Mouse (Mus musculus) heart, embryonic 15.5 days (tissue): ENCODE measurements around the gene Gm21964. TPM values are rescaled to one million over a fixed set of nuclear protein-coding genes. Genes with fewer than 3 reads are reported as not detected.

Experiments
- polyA plus RNA-seq: library from polyadenylated mRNA; unstranded; fragments of >200 nt; fragmentation: Nextera tagmentation; extraction: Ambion mirVana; gene quantifications from 2 replicates; pipeline ENCODE4 v1.2.1, GENCODE M21; 2015

The Gm21964 gene
- polyA plus RNA-seq, 1 experiment from 2014 or later, result not detected

Other genes starting within 250 kb of the Gm21964 start
- 1.5 and 1.9 TPM in 2 replicates for gene Phlpp2, start 232.7 kb upstream of the Gm21964 start, polyA plus RNA-seq
- 0.47 and 1.4 TPM in 2 replicates for gene Marveld3, start 139.0 kb upstream of the Gm21964 start, polyA plus RNA-seq
- gene Tat, start 110.8 kb upstream of the Gm21964 start, polyA plus RNA-seq, result 0.11 and 0.21 TPM in 2 replicates
- gene Chst4, start 61.5 kb upstream of the Gm21964 start, polyA plus RNA-seq, result 1.1 TPM in 2 replicates
- gene Zfp612, start 21.5 kb upstream of the Gm21964 start, polyA plus RNA-seq, result 5.9 and 6.2 TPM in 2 replicates
- gene Gm17720, start 1.5 kb downstream of the Gm21964 start, polyA plus RNA-seq, result not detected in 2 replicates
- 0.48 and 1.4 TPM in 2 replicates for gene Calb2, start 67.0 kb downstream of the Gm21964 start, polyA plus RNA-seq
- 4.8 and 5.3 TPM in 2 replicates for gene Cmtr2, start 114.5 kb downstream of the Gm21964 start, polyA plus RNA-seq
- 0.04 and 0.15 TPM in 2 replicates for gene Hydin, start 165.8 kb downstream of the Gm21964 start, polyA plus RNA-seq